Mouse (Mus musculus) testis, postnatal 10 days (tissue): Measurements from ENCODE around the gene Vcpkmt.

Experiments
- DNase-seq: peaks from one replicate; pipeline ENCODE4 v3.0.0; 2021; ENCODE audit warnings: low spot score

Vcpkmt gene

DNA sequence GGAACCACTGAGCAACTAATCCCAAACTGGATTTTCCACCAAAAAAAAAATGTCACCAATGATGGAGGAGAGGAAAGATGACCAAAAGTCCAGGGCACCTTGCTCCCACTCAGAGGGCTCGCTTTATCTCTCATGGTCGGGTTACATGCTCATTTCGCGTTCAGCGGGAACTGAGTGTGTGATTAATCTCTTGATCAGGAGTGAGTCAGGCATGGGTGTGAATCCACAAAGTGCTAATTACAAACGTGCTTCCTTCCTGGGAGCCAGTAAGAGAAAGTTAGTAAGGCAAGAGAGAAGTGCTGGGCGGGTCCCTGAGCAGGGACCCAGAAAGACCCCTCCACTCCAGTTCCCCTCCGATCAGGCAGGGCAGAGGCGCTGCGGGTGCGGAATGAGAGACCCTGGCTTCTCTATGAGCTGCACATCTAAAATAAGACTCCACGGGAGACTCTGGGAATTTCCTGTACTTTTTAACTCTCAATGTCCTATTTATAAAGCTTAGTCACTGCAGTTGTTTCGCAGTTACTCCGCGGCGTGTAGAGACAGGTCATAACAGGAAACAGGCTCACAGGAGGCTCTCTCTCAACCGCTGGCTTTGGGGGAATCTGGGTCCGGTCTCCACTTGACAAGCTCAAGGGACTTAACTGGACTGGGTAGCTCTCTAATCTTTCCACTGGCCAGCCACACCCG, 45.0 kb downstream of the Vcpkmt start:
- no peak for DNase-seq

GRCm38 (mm10) chr12:69537243-69537674, 45.6 kb downstream of the Vcpkmt start:
- DNase-seq = no peak

DNA sequence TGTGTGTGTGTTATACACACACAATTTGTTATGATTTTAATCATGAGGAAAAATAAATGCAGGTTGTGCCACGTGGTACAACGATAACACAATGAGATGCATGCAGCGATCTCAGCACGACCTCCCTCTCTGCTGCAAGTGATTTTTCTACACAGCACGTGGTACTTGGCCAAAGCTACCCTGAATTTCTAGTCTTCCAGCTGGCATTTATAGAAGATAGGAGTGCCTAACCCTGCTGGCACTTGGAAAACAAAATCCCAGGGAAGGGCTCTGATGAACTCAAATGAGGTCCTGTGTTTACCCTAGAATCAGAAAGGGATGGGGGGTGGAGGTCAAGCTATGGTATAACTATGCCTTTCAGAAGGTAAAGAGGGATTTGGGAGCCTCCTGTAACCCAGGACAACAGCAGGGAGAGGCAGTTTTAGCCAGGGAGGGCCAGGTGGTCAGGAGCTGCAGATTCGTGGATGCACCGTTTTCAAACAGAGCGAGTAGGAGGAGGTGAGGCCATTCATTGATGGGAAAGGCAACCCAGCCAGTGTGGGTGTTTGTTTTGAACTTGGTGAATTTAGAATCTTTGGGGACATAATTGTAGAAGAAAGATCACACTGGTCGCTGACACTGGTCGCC, 46.1 kb downstream of the Vcpkmt start:
- no peak for DNase-seq

- no peak for DNase-seq
These were observed 49.6 kb downstream of the Vcpkmt start for GRCm38 (mm10) chr12:69533237-69533636.

DNA sequence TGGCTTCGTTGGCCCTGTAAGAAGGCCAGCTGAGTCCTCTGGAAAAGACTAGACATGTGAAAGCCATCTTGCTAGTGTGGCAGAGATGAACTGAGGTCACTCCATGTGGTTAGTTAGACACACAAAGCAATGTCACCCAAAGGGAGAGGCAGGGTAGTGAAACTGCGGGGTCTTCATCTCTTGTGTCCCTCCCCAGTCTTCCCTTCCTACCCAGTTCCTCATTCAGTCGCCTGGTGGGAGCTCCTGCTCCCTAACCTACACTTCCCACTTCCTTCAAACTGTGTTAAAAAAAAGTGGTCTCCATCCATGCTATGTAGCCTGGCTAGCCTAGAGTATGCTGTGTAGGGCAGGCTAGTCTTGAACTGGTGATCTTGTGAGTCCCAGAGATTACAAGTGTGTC, 50.3 kb downstream of the Vcpkmt start:
- no peak for DNase-seq

- no peak for DNase-seq
These were observed 50.7 kb downstream of the Vcpkmt start for GRCm38 (mm10) chr12:69532091-69532490.

DNA sequence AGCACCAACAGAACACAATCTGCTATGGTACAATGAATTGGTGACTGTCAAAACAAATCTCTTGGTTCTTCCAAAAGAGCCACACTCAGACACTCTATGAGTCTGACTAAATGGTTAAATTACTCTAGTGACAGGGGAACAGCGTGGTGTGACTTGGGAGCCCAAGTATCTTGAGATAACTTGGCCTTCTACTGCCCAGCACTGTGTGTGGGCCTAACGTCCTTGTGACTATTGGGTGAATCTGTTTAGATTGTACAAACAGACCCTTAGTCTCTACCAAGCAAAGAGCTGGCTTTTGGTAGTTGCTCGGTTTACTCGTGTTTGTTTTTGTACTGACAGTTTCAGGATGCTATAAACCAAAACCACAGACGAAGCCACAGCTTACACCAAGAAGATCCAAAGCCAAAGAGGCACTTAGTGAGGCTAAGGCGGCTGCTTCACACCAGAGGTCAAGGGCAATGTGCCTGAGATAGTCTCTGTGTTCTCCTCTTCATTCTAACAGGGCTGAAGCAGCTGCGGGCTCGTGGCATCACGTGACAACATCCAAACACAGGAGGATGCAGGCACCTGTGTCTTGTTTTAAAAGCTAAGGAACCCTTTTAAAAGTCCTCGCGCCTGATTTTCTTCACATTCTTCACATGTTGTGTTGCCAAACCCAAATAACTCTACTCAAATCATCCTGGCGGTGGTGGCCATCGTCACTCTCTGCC, 53.0 kb downstream of the Vcpkmt start:
- no peak for DNase-seq

- DNase-seq = no peak
These were observed 54.4 kb downstream of the Vcpkmt start for GRCm38 (mm10) chr12:69528275-69529032.
